Mouse (Mus musculus): ENCODE measurements around the gene Nosip. TPM values are rescaled to one million over a fixed set of nuclear protein-coding genes. Genes with fewer than 3 reads are reported as not detected.

Gene Nosip
- polyA plus RNA-seq, 1 experiment from 2014 or later, result 63.6 TPM

DNA sequence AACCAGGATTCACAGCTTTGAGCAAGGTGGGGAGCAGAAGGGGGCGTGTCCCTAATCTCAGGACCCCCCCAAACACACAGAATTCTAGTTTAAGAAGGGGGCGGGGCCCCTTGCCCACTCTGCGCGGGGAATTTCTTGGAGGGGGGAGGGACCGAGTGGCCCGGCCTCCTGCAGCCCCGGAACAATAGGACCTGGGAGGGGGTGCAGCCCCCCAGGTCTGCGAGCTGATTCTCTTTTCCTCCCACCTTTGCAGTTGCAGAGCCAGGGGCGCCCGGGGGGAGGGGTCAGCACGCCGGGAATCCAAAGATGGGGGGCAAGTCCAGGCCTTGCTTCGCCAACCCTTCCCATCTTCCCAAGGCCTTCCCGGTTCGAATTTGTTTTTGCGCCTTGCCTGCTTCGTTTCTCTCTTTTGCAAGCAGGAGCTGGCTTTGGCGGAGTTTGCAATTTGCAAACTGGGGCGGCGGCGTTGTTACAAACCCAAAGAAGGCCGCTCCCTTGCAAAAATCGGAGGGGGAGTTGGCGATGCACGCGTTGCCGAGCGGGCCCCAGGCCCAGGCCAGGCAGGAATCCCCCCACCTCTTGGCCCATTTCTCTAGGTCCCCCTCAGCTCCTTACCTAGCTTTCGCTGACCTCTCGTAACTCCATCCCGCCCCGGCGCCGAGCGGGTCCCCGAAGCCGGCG is 9.9 kb upstream of the Nosip start:
- Histone ChIP-seq H3K4me3 (ENCODE audit: low read depth, low read length) (peak overlapping the region; percentile 86), H3K9me3 (ENCODE audit: control insufficient read depth, low read depth, low read length) (no peaks in the 10 kb centered on the region), H3K27ac (ENCODE audit: low read length) (peak overlapping the region; percentile 99), H3K36me3 (ENCODE audit: control insufficient read depth, insufficient read depth, low read length) (peaks cover 31% of the 10 kb centered on the region), H3K9ac (replicated peaks; ENCODE audit: low read depth, low read length) (peak overlapping the region; percentile 81), H3K4me1 (ENCODE audit: control insufficient read depth, insufficient read depth, low read length) (peaks cover 9% of the 10 kb centered on the region), H3K4me2 (replicated peaks; ENCODE audit: low read depth, low read length) (peak overlapping the region; percentile 97), H3K27me3 (ENCODE audit: control insufficient read depth, insufficient read depth, low read length) (no peaks in the 10 kb centered on the region)
- no peak for ATAC-seq (ENCODE audit: insufficient number of reproducible peaks, insufficient read depth, low FRiP score, low read depth)
- under 1% methylated on average over 37 of the region's 38 CpGs for WGBS

DNA sequence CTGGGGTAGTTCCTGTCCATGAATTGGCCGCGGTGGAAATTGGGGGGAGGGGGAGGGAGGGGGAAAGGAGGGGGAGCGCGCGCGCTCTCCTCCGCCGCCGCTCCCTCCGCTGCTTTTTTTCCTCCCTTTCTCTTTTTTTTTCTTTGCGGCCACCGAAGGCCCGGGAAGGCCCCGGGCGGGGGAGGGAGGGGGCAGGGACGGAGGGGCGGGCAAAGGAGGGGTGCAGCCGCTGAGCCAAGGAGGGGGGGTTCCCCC is 9.4 kb upstream of the Nosip start, which contains the start of gene Prr12:
Prr12 (minus strand) TSS at position 20 of the 255 bp plus-strand sequence.
- H3K9ac ChIP-seq (replicated peaks; ENCODE audit: low read depth, low read length), result peak within 1 kb of the TSS; percentile 81
- no peaks in the 10 kb centered on the region for H3K9me3 ChIP-seq (ENCODE audit: control insufficient read depth, low read depth, low read length)
- peak within 1 kb of the TSS; percentile 97 for H3K4me2 ChIP-seq (replicated peaks; ENCODE audit: low read depth, low read length)
- H3K27me3 ChIP-seq (ENCODE audit: control insufficient read depth, insufficient read depth, low read length), result no peaks in the 10 kb centered on the region
- peak within 1 kb of the TSS; percentile 99 for H3K27ac ChIP-seq (ENCODE audit: low read length)
- H3K36me3 ChIP-seq (ENCODE audit: control insufficient read depth, insufficient read depth, low read length), result peaks cover 26% of the 10 kb centered on the region
- ATAC-seq (ENCODE audit: insufficient number of reproducible peaks, insufficient read depth, low FRiP score, low read depth), result no peak; the same call in 1 of the 2 replicates
- WGBS, result 0% methylated on average over 2 of the region's 18 CpGs
- H3K4me3 ChIP-seq (ENCODE audit: low read depth, low read length), result peak within 1 kb of the TSS; percentile 86
- H3K4me1 ChIP-seq (ENCODE audit: control insufficient read depth, insufficient read depth, low read length), result peaks cover 9% of the 10 kb centered on the region

DNA sequence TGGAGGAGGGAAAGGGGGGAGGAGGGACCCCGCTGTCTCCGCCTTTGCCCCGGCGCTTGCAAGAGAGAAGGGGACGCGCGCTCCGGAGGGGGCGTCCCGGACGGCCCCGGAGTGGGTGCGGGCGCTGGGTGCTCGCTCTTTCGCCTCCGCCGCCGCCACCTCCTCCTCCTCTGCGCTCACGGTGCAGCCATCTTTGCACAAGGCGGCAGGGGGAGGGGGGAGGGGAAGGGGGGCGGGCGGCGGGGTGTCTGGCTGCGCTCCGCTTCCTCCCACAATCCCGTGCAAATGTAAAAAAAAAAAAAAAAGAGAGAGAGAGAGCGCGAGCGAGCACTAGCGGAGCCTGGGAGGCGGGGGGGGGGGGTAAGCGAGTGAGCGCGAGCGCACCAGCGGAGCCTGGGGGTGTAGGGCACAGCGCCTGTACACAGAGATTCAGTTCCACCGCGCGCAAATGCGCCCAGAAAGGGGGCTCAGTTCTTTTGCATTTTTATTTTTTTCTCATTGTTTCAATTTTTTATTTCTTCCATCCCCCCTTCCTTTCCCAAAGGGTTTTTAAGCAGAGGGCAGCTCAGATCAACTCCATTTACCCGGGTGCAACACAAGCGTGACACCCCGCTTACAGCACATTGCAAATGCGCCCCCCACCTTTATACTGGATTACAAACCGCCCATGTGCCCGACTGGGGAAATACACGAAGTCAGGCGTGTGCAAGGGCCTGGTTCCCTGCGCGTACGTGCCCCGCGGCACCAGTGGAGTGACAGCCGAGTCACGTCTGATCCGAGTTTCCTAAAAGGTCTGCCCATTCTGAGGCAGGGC is 8.9 kb upstream of the Nosip start:
- H3K9ac ChIP-seq (replicated peaks; ENCODE audit: low read depth, low read length), result peak overlapping the region; percentile 81
- WGBS, result under 1% methylated on average over 39 of the region's 59 CpGs
- ATAC-seq (ENCODE audit: insufficient number of reproducible peaks, insufficient read depth, low FRiP score, low read depth), result peak; percentile 29

DNA sequence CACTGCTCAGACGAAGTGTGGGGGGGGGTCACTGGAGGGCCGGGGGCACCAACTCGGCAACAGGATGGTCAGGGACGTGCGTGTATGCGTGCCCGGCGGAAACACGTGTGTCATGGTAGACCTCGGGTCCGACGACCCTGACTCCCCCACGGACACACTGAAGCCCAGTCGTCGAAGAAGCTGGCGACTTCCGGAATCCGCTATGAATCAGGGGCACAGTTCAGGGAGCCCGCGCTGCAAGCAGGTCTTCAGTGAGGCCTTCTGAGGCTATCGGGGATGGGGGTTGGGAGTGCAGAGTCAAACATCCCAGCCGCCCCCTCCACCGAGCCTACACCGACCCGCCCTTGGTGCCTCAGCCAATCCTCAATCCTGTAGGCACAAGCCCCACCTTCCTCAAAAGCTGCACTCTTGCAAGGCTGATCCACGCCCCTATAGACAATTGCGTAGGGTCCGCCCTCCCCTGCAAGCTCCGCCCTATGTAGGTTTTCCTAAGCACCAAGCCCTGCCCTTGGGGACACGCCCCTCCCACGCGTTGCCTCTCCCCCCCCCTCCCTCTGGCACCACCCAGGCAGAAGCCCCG is 8.2 kb upstream of the Nosip start:
- Histone ChIP-seq H3K27ac (ENCODE audit: low read length) (peak overlapping the region; percentile 99), H3K27me3 (ENCODE audit: control insufficient read depth, insufficient read depth, low read length) (no peaks in the 10 kb centered on the region), H3K4me3 (ENCODE audit: low read depth, low read length) (peak overlapping the region; percentile 86), H3K4me2 (replicated peaks; ENCODE audit: low read depth, low read length) (peak overlapping the region; percentile 97), H3K36me3 (ENCODE audit: control insufficient read depth, insufficient read depth, low read length) (peaks cover 14% of the 10 kb centered on the region), H3K9ac (replicated peaks; ENCODE audit: low read depth, low read length) (peak overlapping the region; percentile 81), H3K9me3 (ENCODE audit: control insufficient read depth, low read depth, low read length) (no peaks in the 10 kb centered on the region), H3K4me1 (ENCODE audit: control insufficient read depth, insufficient read depth, low read length) (peaks cover 9% of the 10 kb centered on the region)
- under 1% methylated on average over 33 of the region's 33 CpGs for WGBS
- ATAC-seq (ENCODE audit: insufficient number of reproducible peaks, insufficient read depth, low FRiP score, low read depth), result peak; percentile 94

More for the DNA sequence above, 8.9 kb upstream of the Nosip start:
- no peaks in the 10 kb centered on the region for H3K9me3 ChIP-seq (ENCODE audit: control insufficient read depth, low read depth, low read length)
- H3K4me1 ChIP-seq (ENCODE audit: control insufficient read depth, insufficient read depth, low read length), result peaks cover 9% of the 10 kb centered on the region
- no peaks in the 10 kb centered on the region for H3K27me3 ChIP-seq (ENCODE audit: control insufficient read depth, insufficient read depth, low read length)
- H3K36me3 ChIP-seq (ENCODE audit: control insufficient read depth, insufficient read depth, low read length), result peaks cover 21% of the 10 kb centered on the region
- peak overlapping the region; percentile 97 for H3K4me2 ChIP-seq (replicated peaks; ENCODE audit: low read depth, low read length)
- peak overlapping the region; percentile 86 for H3K4me3 ChIP-seq (ENCODE audit: low read depth, low read length)
- peak overlapping the region; percentile 99 for H3K27ac ChIP-seq (ENCODE audit: low read length)

DNA sequence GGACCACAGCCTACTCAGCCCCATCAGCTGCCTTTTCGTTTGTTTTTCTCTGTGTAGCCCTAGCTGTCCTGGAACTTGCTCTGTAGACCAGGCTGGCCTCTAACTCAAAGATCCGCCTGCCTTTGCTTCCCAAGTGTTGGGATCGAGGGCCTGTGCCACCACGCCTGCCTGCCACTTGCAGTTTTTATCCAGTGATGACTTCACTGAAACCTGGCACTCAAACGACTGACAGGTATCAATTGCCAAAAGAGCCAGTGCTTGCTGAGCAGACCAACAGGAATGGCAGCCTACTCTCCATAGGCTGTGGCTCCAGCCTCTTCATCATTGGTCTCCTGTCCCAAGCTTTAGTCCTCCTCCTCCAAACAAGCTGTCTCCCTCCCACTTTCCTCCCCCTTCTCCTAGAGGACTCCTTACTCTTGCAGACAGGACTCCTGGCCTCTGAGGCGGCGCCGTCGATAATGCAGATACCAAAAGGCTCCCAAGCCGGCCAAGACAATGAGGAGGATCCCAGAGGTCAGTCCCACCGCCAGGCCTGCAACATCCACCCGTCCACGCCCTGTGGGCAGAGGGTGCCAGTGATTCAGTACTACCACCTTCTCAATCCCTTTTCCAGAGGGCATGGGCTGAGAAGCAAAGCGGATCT is 5.8 kb upstream of the Nosip start:
- no peaks in the 10 kb centered on the region for H3K36me3 ChIP-seq (ENCODE audit: control insufficient read depth, insufficient read depth, low read length)
- H3K9ac ChIP-seq (replicated peaks; ENCODE audit: low read depth, low read length), result no peak overlapping the region
- peaks cover 5% of the 10 kb centered on the region for H3K4me1 ChIP-seq (ENCODE audit: control insufficient read depth, insufficient read depth, low read length)
- no peak overlapping the region for H3K27ac ChIP-seq (ENCODE audit: low read length)
- ATAC-seq (ENCODE audit: insufficient number of reproducible peaks, insufficient read depth, low FRiP score, low read depth), result no peak
- no peak overlapping the region for H3K4me2 ChIP-seq (replicated peaks; ENCODE audit: low read depth, low read length)
- WGBS, result 66% methylated on average over 14 of the region's 14 CpGs
- H3K27me3 ChIP-seq (ENCODE audit: control insufficient read depth, insufficient read depth, low read length), result no peaks in the 10 kb centered on the region
- H3K9me3 ChIP-seq (ENCODE audit: control insufficient read depth, low read depth, low read length), result no peaks in the 10 kb centered on the region
- no peak overlapping the region for H3K4me3 ChIP-seq (ENCODE audit: low read depth, low read length)

DNA sequence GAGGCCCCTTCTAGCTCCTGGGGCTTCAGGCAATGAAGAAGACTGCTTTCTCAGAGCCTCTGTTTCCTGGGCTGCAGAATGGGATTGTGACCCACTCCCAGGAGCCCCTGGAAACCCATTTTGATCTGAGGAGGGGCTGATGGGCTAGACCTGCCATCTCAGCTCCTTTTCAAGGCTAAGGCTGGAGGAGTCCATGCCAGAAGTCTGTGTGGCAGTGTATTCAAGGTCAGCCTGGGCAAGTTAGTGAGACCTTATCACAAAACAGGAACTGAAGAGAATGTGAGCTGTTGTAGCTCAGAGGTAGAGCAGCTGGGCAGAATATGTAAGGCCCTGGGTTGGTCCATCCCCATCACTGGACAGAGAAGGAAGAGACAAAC is 5.3 kb upstream of the Nosip start:
- Histone ChIP-seq H3K36me3 (ENCODE audit: control insufficient read depth, insufficient read depth, low read length) (no peaks in the 10 kb centered on the region), H3K9ac (replicated peaks; ENCODE audit: low read depth, low read length) (no peak overlapping the region), H3K27me3 (ENCODE audit: control insufficient read depth, insufficient read depth, low read length) (no peaks in the 10 kb centered on the region), H3K4me2 (replicated peaks; ENCODE audit: low read depth, low read length) (no peak overlapping the region), H3K9me3 (ENCODE audit: control insufficient read depth, low read depth, low read length) (no peaks in the 10 kb centered on the region), H3K4me3 (ENCODE audit: low read depth, low read length) (no peak overlapping the region), H3K27ac (ENCODE audit: low read length) (no peak overlapping the region), H3K4me1 (ENCODE audit: control insufficient read depth, insufficient read depth, low read length) (peaks cover 9% of the 10 kb centered on the region)
- ATAC-seq (ENCODE audit: insufficient number of reproducible peaks, insufficient read depth, low FRiP score, low read depth), result no peak

DNA sequence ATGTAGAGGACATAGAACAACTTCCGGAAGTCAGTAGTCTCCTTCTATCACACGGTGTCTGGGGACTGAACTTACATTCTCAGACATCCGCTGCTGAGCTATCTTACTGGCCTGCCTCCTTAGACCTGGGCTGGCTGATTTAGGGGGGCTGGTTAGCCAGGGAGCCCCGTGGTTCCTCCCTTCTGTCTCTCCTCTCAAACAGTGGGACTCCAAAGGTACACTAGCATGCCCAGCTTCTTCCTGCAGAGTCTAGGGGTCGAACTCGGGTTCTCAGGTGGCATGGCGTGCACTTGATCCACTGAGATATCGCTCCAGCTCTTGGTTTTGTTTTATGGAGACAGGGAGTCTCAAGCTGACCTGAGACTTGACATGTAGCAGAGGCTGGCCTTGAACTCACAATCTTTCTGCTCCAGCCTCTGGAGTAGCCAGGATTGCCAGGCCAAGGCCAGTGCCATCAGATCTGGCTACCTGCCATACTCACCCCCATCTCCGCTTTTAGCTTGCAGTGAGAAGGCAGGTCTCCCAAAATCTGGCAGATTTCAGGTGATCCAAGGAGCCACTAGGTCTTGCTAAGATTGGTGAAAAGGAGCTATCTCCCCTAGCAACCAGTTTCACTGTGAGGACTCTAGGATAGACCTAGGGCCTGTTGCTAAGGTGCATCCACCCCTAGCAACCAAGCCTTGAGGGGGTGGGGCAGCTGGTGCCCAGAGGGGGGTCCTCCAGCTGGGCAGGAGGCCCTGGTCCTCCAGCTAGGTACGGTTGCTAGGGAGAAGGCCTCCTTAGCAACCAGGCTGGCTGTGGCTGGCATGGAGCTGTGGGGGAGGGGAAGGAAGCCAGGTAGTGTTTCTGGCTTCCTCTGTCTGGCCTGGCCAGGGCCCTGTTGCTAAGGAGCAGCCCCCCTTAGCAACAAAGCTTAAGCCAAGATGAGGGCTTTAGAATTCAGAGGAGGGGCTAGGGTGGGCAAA is 3.3 kb upstream of the Nosip start:
- H3K27me3 ChIP-seq (ENCODE audit: control insufficient read depth, insufficient read depth, low read length), result no peaks in the 10 kb centered on the region
- H3K4me2 ChIP-seq (replicated peaks; ENCODE audit: low read depth, low read length), result no peak overlapping the region
- 77% methylated on average over 10 of the region's 10 CpGs for WGBS
- no peaks in the 10 kb centered on the region for H3K36me3 ChIP-seq (ENCODE audit: control insufficient read depth, insufficient read depth, low read length)
- H3K4me3 ChIP-seq (ENCODE audit: low read depth, low read length), result no peak overlapping the region
- H3K9ac ChIP-seq (replicated peaks; ENCODE audit: low read depth, low read length), result no peak overlapping the region
- H3K27ac ChIP-seq (ENCODE audit: low read length), result no peak overlapping the region
- no peaks in the 10 kb centered on the region for H3K9me3 ChIP-seq (ENCODE audit: control insufficient read depth, low read depth, low read length)
- ATAC-seq (ENCODE audit: insufficient number of reproducible peaks, insufficient read depth, low FRiP score, low read depth), result no peak
- H3K4me1 ChIP-seq (ENCODE audit: control insufficient read depth, insufficient read depth, low read length), result peaks cover 9% of the 10 kb centered on the region
